Mouse (Mus musculus): Measurements from ENCODE around the gene Prss22. TPM values are rescaled to one million over a fixed set of nuclear protein-coding genes. Genes with fewer than 3 reads are reported as not detected.
"Not testable (repeated sequence)": the region's sequence is repeated elsewhere in the genome, so short reads cannot be mapped to it uniquely, and the experiment has no call there.

The Prss22 gene
- total RNA-seq, 4 experiments from 2014 or later: not detected

DNA sequence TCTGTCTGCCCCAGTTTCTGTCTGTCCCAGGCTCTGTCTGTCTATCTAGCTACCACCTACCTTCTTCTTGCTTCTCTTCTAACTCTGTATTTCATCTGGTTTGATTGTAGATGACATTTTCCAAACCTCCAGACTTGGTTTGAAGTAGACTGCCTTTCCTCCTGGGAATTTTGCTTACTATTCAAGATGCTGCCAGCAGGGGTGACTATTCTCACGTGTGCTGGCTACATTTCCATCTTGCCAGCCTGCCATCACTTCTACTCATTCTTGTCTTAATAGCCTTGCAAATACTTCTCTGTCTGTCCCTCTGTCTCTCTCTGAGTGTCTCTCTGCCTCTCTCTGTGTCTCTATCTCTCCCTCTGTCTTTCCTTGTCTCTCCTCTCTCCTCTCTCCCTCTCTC is 2.5 kb downstream of the Prss22 start:
- DNase-seq (ENCODE audit: low spot score in 2 of 2): no peak

DNA sequence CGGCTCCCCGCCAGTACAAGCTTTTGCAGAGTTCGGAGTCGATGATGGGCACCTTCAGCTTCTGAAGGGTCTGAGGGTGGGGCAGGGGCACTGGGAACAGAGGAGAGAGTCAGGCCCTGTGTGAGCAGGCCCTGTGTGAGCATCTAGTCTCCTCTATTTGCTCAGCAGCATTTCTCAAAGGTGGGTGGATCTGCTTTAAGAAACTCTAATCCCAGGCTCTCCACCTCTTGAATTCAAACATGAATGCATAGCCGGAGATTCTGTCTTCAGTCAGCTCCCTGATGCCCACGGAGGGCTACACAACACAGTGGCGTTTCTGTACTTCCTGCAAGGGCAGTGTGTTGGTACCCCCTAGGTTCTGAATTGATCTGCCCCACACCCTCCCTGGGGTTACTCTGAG is 3.2 kb downstream of the Prss22 start:
- no peak for DNase-seq (ENCODE audit: low spot score in 2 of 2)

DNA sequence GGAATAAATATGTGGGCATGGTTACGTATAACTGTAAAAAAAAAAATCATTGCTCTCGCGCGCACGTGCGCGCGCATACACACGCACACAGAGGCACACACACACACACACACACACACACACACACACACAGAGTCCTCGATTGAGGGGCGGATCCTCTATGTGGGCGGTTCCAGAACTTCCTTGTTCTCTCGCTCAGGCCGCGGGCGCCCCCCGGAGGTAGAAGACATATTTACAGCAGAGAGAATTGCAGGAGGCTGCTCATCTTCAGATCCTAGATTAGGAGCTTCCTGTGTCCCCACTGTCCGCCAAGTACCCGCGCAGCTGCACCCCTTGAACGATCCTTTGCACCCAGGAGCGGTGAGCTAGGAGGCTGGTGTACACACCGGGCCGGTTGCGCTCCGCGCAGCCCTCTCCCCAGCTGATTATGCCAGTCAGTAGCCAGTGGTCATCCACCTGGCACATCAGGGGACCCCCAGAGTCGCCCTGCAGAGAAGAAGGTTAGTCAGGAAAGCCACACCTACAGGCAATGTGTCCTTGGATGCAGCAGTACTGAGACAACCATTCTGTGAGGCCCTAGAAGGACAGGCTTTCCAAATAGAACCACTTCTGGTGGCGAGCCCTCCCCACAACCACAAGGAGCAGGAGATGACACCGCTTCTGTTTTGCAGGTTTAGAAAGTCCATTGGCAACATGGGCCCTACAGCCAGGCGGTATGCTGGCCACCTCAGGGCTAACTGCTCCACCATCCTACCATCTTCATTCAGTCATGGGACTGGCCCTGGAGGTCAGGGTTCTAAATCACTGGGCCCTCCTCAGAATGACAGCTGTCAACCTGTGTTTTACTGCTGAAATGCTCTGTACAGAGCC is 4.1 kb downstream of the Prss22 start:
- DNase-seq (ENCODE audit: low spot score in 2 of 2): peak; percentile 82 to 89

DNA sequence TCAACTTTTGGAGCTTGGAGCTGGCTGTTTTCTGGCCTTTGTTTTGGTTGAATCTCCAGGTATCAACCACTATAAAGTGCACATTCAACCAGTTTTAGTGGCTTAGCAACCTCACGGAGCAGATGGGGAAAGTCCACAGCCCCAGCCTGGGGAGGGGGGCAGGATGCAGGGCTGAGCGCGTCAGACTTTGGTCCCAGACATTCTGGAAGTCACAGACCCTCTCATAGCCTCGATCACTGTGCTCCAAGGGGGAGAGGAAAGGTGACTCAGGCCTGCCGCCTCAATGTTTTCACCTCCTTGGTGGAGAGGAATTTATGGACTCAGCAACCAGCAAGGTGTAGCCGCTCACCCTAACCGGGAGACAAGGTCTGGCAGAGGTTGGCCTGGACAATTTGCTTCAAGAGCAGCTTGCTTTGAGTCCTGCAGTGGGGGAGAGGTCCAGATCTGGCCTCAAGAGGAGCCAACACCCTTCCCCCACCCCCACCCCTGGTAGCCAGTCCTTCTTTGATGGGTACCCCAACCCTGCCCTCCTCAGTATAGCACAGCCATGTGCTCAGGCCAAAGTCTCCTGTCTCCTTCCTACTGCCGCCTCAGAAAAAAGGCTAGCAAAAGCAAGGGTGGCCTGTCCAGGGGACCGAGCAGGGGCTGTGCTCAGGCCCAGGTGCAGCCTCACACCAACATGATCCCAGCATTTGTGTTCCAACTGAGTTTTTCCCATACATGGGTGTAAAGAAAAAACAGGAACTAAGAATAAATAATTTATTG is 4.9 kb downstream of the Prss22 start:
- no peak for DNase-seq (ENCODE audit: low spot score in 2 of 2)

DNA sequence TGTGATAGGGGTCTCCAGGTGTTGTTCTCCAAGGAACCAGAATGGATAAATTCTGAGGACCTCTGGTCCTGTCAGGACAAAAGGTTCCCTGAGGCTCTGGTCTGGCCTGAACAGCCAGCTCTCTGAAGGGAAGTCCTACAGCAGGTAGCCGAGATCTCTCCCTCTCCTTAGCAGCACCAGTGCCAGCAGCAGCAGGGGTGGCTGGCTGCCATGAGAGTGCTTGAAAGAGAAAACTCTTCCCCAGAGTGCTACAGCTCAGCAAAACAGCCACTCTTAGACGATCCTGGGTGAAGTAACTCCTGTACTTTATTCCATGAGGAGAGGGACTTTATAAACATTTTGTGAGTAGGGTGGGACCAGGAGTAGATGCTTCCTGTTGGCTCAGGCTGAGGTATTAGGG is 8.1 kb downstream of the Prss22 start:
- DNase-seq (ENCODE audit: low spot score in 2 of 2): no peak

DNA sequence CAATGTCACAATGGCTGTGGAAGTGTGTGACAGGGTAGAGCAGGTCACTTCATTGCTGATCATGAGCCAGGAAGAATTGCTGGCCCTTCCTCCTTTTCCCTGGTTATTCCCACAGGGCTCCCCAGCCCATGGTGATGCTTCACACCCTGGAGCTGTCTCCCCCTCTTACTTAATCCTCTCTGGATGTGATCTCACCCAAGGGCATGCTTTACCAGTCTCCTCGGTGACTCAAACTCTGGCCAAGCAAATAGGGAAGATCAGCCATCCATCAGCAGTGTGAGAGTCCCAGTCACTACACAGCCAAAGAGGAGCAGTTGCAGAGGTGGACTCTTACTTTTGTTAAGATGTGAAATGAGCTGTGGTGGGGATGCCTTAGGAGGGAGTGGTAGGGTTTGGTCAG is 12.9 kb downstream of the Prss22 start:
- no peak for DNase-seq (ENCODE audit: low spot score in 2 of 2)

DNA sequence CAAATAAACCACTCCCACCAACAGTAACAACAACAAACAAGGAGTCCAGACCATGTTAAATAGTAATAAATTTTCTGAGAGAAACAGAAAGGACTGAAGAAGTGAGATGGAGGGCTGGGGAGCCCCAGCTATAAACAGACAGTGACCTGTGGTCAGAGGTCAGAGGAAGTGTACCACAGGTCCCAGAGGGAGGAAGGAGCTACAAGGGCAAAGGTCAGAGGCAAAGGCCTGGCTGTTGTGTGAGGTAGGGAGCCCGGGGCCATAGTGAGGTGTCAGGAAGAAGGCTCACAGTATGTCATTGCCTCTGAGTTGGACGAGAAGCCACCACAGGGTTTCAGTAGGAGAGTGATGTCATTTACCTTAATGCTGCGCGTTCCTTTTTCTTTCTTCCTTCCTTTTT is 15.0 kb downstream of the Prss22 start:
- DNase-seq (ENCODE audit: low spot score in 2 of 2): no peak

DNA sequence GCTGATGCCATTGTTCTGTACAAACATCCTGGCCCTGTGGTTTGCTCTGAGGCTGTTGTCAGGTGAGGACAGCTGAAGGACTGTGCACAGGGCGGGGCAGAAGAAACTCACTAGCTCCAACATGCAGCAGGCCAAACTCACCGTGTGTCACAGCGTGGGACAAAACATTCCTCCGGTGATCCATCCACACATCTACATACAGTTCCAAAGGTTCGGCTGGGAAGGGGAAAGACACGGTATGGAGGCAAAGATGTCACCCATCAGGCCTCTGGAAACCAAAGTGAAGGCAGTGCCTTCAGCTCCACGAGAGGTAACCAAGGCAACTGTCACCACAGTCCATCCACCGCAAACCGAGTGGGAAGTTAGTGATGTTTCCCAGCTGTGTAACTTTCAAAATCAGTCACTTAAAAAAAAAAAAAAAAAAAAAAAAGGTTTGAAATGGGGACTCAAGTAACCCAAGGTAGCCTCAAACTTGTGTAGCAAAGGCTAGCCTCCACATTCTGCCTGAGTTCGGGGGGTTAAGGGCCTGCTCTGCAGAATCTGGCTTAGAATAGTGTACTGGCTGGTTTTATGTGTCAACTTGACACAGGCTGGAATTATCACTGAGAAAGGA is 17.5 kb downstream of the Prss22 start, which contains the start of gene Prss30:
Prss30 (minus strand) TSS at position 270 of the 613 bp plus-strand sequence.
- DNase-seq (ENCODE audit: low spot score in 2 of 2): no peak

DNA sequence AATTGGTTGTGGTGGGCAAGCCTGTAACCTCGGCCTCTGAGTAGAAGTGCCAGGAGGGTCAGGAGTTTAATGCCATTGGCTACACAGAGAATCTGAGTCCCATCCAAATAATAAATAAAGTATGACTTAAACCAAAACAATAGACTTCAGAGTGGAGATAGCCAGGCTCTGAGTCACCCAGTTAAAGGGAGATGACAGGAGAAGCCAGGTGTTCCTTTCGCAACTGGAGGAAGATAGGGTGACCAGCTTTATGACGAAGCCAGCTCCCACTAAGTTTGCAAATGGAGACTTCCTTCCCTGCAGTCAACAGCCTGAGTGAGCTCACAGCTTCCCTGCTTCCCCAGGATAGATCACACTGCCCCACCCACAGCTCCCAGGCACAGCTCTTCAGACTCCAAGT is 18.4 kb downstream of the Prss22 start:
- no peak for DNase-seq (ENCODE audit: low spot score in 2 of 2)

DNA sequence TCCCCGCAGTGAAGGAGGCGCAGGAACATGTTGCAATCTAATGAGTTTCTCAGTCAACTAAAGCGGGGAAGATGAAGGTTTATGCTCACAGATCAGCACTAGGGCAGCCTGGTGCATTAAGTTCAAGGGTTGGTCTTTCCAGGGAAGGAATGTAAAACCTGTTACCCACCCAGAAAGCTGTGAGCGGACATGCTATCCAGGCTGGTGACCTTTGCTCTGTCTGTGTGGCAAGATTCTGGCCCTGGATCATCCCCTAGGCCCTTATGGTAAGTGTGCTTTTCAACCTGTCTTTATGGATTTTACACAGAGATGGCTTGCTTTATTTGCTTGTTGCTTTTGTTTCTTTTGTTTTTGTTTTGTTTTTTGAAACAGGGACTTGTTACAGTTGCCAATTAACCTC is 21.2 kb downstream of the Prss22 start:
- no peak for DNase-seq (ENCODE audit: low spot score in 2 of 2)

DNA sequence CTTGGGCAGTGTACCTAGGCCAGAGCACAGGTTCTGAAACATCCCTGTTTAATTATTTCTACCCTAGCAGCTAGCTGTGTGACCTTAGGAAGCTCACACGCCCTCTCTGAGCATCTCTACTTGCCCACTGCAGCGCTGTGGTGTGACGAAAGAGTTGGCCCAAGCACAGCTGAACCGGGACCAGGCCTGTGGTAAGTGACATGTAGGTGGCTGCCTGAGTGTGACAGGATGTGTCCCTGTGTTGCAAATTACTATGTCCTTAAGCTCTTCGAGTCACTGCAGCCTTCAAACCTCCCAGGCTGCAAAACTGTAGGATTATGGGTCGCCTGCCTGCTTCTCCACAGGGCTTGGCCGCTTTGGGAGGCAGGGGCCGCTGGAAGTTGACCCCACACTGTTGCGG is 26.6 kb downstream of the Prss22 start:
- no peak for DNase-seq (ENCODE audit: low spot score in 2 of 2)

DNA sequence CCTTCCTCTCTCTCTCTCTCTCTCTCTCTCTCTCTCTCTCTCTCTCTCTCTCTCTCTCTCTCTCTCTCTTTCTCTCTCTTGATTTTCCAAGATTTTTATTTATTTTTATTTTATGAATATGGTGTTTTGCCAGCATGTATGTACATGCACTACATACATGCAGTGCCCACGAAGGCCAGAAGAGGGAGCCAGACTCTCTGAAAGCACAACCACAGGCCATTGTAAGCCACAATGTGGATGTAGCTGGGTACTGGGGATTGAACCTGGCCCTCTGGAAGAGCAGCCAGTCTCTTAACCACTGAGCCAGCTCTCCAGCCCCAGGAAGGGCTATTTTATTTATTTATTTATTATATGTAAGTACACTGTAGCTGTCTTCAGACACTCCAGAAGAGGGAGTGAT is 28.7 kb downstream of the Prss22 start:
- DNase-seq (ENCODE audit: low spot score in 2 of 2): peak; percentile 41 to 44

DNA sequence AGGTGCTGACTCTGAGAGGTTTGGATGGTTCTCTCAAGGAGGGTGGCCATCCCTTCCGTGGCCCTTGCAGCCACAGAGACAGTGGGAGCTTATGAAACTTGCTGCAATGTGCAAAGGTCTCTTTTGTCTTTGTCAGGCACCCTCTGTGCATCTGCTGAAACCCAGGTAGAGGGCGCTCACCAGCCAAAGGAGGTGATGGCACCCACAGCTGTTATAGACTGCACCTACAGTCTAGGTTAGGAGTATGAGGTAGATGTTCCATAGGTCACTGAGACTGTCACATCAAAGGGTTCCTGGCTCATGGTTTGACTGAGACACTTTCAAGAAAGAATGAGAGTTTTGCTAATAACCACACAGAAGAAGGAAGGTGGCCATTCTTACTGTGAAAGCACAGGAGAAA is 29.1 kb downstream of the Prss22 start:
- no peak for DNase-seq (ENCODE audit: low spot score in 2 of 2)

DNA sequence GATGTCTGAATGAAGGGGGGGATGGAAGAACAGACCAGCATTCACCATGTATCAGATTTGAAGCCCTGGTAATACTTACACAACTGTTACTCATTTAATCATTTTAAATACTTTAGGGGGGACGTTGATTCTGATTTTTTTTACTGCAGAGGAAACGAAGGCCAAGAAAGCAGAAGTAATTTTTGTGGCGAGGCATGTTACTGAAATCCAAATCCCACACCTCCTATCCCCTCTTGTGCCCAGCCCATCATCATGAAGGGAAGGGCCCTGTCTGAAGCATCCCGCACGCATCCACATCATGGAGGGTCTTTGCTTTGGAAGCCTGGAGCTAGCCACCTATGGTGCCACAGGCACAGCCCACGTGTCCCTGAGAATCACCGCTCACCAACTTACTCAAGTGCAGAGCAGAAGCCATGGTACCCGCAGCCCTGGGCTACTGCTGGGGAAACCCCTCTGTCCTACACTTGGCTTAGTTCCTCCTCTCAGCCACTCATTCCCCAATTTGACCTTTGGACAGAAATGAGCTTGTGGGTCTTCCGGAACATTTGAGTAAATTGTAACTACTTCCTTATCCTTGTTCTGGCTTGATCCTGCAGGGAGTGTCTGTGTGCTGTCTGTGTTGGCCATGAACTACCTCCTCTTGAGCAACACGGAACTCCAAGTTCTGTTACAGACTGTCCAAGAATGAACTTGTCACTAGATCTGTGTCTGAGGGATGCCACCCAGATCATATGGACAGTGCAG is 31.1 kb downstream of the Prss22 start:
- DNase-seq (ENCODE audit: low spot score in 2 of 2): no peak

DNA sequence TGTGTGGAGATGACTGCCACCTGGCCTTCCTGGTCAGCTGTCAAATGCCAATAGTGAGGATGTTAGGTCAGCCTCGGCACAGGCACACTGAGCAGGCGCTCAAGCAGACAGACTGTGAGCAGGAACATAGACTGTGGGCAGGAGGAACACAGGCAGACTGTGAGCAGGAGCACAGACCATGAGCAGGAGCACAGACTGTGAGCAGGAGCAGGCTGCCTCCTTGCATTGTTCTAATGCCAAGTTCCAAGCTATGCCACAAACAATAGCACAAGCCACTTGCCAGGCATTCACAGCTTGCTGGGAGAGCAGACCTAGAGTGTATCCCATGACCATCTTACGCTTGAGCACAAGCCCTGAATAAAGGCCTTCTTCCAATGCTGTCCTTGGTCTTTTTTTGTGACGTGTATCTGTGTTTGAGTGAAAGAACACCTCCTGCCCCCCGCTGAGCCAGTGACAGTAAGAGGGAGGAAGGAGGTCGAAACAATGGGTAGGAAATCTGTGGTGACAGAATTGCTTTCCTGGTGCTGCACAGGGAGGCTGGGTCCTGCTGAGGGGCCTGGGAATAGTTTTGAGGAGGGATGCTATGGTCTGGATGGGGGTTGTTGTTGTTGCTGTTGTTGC is 32.0 kb downstream of the Prss22 start:
- no peak for DNase-seq (ENCODE audit: low spot score in 2 of 2)

DNA sequence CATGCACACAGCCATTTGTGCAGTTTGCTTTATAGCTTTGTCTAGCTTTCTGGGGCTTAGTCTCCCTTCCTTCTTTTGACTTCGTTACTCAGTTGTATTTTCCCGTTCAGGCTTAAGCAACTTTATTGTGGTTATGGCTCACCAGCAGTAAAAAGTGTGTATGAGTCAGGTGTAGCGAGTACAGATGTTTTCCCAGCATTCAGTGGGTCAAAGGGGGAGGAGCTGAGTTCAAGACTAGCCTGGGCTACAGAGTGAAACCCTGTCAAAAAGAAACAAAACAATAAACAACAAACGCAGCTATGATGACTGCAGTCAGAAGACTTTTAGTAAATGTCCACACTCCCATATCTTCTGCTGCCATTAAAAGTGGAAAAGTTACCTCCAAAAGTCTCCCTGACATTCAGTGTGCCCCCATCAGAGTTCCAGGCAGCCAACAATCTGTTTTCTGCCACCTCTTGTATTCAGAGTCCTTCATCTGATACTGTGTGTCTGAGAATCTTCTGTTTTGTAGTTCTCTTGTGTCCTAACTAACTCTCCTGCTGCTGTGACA is 36.3 kb downstream of the Prss22 start:
- DNase-seq (ENCODE audit: low spot score in 2 of 2): no peak

DNA sequence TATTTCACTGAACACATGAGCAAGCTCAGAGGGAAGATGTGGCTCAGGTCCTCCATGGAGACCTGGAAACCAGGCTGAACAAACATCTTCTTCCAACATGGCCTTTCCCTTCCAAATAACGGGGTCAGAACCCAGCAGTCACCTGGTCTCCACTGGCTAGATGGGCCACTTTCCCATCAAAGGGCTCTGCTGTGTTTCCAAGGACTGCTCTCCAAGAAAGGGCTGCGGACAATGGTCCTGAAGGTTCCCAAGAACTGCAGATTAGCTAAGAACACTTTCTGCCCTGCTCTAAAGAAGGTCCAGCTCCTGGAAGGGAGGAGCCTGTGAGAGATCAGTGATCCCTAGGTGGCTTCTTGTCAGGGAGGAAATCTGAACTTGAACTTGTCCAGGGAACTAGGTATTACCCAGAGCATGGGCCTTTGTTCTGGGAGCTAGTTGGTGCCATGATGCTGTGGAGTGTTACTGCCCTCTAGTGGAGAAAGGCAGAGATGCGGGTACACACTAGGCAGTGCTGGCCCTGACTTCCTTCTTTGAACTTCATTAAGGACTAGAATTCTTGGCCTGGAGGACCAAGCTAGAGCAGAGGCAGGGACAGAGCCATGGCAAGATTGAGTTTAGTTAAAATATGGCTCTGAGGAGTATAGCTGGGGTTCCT is 37.7 kb downstream of the Prss22 start:
- peak; percentile 39 to 59 for DNase-seq (ENCODE audit: low spot score in 2 of 2)

DNA sequence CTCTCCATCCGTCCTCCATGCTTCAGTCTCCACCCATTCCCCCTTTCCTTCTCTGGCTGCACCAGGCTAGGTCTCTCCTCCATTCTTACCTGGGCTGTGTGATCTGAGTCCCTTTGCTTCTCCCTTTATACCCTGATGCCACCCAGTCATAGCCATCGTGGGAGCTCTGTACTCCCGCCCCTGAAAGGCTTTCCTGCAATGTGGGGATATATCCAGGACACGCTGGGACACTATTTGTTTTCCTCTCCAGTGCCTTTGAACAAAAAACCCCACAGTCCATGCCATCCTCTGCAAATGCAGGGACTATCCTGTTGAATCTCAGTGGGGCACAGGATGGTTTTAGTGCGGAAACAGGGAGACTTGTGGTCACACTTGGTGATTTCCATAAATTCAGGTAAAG is 42.7 kb downstream of the Prss22 start, which contains the start of gene Sbpl:
Sbpl (minus strand) TSS at position 101 of the 400 bp plus-strand sequence.
- DNase-seq (ENCODE audit: low spot score in 2 of 2): no peak

DNA sequence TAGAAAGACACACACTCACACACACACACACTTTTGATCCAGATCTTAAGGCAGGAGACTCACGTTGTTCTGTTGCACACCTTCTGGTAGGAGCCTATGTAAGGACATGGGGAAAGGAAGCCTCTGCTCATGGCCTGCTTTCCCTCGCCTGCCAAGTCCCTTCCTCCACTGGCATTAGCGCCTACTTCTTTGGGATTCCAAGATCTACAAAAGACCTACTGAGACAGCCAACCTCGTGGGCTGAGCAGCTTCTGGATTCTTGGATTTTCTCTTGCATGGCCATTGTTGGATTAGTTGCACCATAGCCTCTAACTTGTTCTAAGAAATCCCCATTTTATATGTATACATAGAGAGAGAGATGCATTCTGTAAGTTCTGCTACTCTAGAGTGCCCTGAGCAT is 47.1 kb downstream of the Prss22 start:
- DNase-seq (ENCODE audit: low spot score in 2 of 2): not testable (repeated sequence)

DNA sequence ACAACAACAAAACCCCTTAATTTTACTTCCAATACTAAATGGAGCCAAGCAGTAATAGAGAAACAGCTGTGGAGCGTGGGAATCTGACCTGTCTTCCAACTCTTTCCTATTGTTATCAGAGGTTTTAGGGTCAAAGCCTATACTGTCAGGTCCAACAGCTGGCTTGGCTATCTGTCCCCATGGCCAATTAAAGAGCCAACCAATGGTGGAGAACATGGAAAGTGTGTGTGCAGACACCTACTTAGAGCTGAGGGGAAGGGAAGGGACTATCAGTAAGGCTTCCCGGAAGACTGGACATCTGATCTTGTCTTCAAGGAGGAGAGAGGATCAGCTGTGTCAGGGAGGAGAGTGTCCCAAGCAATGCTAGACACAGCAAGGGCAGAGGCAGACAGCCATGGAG is 48.8 kb downstream of the Prss22 start:
- no peak for DNase-seq (ENCODE audit: low spot score in 2 of 2)

Data from gastrocnemius, adult 8-10 months (tissue).